Mouse (Mus musculus) hematopoietic multipotent progenitor cell, adult 10-12 weeks (in vitro differentiated cells): ENCODE results near the gene BC028528. TPM values are rescaled to one million over a fixed set of nuclear protein-coding genes. Genes with fewer than 3 reads are reported as not detected.

Experiments
- polyA plus RNA-seq: library from polyadenylated mRNA; stranded (reverse); fragments of >175 nt; gene quantifications from 2 replicates; pipeline ENCODE4 v1.2.3, GENCODE M21; 2012; ENCODE audit warnings: low replicate concordance

Gene BC028528
- 4.3 and 9.3 TPM in 2 replicates for polyA plus RNA-seq

DNA sequence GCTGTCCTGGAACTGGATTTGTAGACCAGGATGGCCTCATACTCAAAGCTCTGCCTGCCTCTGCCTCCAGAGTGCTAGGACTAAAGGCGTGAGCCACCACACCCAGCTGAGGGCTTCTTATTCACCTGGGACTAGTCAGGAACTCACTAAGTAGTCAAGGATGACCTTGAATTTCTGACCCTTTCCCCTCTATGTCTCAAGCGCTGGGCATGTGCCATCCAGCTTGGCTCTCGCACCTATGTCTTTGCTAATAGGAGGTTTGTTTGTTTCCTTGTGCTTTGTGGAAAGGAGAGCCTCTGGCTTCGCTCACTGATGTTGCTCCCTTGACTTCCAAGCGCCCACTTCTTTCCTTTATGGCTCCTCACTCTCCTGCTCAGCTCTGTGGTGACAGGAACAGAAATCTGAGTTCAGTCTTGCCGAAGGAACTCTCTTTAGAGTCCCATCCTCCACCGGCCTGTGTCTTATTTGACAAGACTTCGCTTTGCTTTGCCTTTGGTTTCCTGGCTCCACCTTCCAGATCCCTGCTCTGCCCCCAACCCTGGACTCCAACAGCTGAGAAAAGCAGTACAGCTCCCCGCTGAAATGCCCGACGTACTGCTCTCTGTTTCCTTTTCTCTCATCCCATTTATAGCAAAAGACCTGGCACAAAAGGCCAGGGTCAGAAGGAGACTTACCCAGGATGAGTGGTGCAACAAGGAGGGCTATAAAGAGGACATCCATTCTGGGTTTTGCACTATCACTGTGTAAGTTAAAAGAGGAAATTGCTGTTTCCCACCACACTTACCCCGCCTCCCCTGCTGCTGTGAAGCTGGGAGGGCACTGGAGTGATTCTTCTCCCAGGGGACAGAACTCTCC, at the start of gene BC028528:
Gene BC028528 (minus strand): TSS at position 795 of the 855 bp plus-strand sequence.

GRCm38 (mm10) chr3:95928658-95929503, 37.1 kb upstream of the BC028528 start, which contains the start of gene Anp32e:
TSS of gene Anp32e (plus strand) at chr3:95929246.

DNA sequence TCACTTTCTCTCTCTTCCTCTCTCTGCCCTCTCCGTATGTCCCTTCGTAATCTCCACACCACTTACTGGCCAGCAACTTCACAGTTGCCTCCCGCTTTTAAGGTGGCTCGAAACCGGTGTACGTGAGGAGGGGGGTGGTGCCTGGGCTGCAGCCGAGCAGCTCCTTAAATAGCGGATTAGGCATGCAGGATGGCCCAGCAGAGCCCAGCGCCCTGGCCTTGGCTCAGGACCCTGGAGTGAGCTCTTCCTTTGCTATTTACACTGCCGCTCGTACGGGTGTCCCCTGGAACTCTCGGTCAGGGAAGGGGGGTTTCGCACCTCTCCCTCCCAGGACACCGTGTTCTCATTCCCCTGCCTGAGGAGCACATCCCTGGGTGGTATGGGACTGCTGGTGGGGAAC, 12.8 kb upstream of the BC028528 start, which contains the start of gene Car14:
Gene Car14 (minus strand): TSS at position 124 of the 400 bp plus-strand sequence.

DNA sequence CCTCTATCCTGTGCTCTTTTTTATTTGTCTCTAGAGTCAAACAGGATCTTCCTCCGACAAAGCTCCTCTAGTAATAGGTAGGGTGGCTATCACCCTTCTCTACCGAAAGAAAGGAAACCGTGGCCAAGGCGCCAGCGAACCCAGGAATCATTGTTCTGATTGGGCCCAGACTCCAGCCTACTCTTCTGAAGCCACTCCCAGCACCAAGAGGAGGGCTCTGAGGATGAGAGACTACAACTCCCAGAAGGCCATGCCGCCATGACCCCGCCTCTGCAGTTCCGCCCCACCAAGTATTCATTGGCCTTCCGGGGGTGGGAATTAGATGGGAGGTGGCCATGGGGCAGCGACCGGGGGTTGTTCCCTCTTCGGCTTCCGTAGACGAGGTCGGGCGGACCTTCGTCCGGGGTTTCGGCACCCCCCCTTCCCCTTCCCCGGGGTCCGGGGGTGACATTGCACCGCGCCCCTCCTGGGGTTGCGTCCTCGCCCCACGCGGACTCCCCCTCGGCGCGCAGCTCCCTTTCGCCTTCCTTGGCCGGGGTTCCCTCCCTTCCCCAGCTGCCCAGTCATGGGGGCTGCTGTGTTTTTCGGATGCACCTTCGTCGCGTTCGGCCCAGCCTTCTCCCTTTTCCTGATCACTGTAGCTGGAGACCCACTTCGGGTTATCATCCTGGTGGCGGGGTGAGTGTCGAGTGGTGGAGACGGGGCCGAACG, 2.0 kb upstream of the BC028528 start, which contains the start of gene Aph1a:
Gene Aph1a (plus strand): TSS at position 364 of the 711 bp plus-strand sequence.

DNA sequence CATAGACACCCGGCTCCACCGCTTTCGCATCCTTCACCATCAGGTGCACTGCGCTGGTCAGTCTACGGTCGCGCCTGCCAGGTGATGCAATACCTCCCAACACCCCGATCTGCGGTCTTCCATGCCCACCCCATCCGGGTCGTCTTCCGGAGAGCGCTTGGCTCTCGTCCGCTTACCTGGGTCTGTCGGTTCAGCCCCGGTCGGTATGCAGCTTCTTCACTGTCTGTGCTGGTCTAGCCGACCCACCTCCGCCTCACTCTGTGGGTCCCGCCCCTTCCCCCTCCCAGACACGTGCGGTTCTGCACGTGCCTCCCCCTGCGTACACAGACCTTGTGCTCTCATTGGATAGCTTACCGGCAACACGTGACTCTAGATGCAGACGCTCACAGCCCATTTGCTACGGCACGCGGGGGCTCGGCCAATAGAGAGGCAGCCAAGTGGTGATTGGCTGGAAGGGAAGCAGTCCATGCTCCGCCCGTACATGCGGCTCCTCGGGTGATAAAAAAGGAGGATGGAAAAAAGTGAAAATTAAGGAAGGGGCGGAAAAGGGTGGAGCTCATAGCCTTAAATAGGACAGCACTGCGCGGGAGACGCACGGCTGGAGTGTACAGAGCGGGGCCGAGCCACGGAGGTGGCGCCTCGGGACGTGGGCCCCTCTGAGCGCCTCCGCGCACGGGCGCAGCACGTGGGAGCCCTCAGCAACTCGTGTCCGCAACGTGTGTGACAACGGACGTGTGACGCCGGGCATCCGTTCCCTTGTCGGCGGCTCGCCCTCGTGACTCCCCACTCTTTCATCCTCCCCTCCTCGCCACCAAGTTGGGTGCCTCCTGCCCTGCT, 9.6 kb downstream of the BC028528 start, which contains the start of gene Ciart:
Gene Ciart (minus strand): TSS at position 273 of the 837 bp plus-strand sequence.

DNA sequence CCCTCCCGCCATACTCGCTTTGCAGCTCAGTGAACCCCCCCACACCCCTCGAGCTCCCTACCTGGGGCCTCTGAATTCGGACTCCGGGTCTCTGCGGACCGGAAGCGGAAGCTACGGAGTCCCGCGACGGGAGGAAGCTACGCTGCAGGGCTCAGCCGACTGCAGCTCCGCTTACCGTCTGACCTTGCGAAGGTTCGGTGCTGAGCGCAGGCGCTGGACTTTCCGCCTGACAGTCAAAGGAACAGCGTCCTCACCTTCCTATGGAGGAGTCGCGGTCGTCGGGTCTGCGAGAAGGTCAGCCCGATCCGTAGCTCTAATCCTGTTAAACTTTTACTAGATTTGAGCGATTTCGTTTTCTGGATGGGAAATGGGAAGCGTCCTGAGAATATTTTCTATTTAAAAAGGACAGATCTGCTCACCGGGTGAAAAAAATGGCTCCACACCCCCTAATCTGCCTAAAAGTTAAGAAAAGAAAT, 20.4 kb downstream of the BC028528 start, which contains the start of gene Mrps21:
Gene Mrps21 (minus strand): TSS at position 128 of the 476 bp plus-strand sequence.

GRCm38 (mm10) chr3:95855502-95856089, 36.2 kb downstream of the BC028528 start, which contains the start of gene Prpf3:
TSS of gene Prpf3 (minus strand) at chr3:95855885.

Other genes with a start within 250 kb of the BC028528 start
- 463 and 1,409 TPM in 2 replicates for gene Mcl1, start 233.2 kb downstream of the BC028528 start, polyA plus RNA-seq
- 5.4 and 10.2 TPM in 2 replicates for gene Adamtsl4, start 204.1 kb downstream of the BC028528 start, polyA plus RNA-seq
- gene Ecm1, start 152.4 kb downstream of the BC028528 start, polyA plus RNA-seq, result 26.6 and 28.3 TPM in 2 replicates
- 5.9 and 30.1 TPM in 2 replicates for gene Tars2, start 131.8 kb downstream of the BC028528 start, polyA plus RNA-seq
- gene Rprd2, start 73.1 kb downstream of the BC028528 start, polyA plus RNA-seq, result 12.1 and 12.8 TPM in 2 replicates
- 5.2 and 7.3 TPM in 2 replicates for gene Prpf3, start 36.1 kb downstream of the BC028528 start, polyA plus RNA-seq
- 12.2 and 207 TPM in 2 replicates for gene Mrps21, start 20.5 kb downstream of the BC028528 start, polyA plus RNA-seq
- 3.7 and 4.7 TPM in 2 replicates for gene Ciart, start 9.8 kb downstream of the BC028528 start, polyA plus RNA-seq
- 131 and 202 TPM in 2 replicates for gene Aph1a, start 2.0 kb upstream of the BC028528 start, polyA plus RNA-seq
- gene Car14, start 12.7 kb upstream of the BC028528 start, polyA plus RNA-seq, result not detected in 2 replicates
- gene Anp32e, start 37.2 kb upstream of the BC028528 start, polyA plus RNA-seq, result 31.7 and 176 TPM in 2 replicates
- gene Plekho1, start 104.0 kb upstream of the BC028528 start, polyA plus RNA-seq, result 477 and 734 TPM in 2 replicates
- gene Vps45, start 166.5 kb upstream of the BC028528 start, polyA plus RNA-seq, result 3.7 and 6.5 TPM in 2 replicates
- gene Otud7b, start 212.5 kb upstream of the BC028528 start, polyA plus RNA-seq, result 11.8 and 12.2 TPM in 2 replicates